Mouse (Mus musculus): ENCODE measurements around the gene Rasal1.

- TF ChIP-seq CTCF (IDR thresholded peaks at IDR 0.05; ENCODE audit: low read depth, low read length) (no peak), POLR2A (IDR thresholded peaks at IDR 0.05; ENCODE audit: insufficient read depth, low read length) (no peak)
Observed at GRCm38 (mm10) chr5:120682982-120683771, 34.6 kb downstream of the Rasal1 start.

All from ES-Bruce4 (cell line).